ENCODE assay signal across 8 mouse cellular contexts in the genomic region with DNA sequence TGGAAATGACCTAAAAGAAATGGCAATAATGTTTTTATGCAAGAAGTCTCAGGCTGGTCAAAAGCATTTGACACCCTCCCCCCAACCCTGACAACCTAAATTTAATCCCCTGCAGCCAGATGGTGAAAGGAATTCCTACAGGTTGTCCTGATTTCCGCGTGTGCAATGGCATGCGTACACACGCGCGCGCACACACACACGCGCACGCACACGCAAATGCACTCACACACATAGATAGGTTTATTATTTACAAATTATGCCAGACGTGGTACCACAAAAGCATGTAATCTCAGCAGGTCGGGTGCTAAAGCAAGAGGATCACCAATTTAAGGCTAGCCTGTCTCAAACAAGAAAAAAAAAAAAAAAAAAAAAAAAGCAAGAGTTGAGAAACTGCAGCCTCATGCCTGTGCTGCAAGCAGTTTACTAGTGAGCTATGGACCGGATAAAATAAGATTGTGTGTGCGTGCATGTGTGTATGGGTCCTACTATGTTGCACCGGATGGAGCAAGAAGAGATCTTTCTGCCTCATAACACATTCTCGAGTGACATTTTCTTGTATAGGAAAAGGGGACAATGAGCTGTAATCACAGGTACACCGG. TPM values are rescaled to one million over a fixed set of nuclear protein-coding genes. Genes with fewer than 3 reads are reported as not detected.
DNase-seq lines count a peak whose midpoint lies in the region; ATAC-seq and TF ChIP-seq lines count a peak whose summit lies in the region.

No protein-coding gene starts in this region.

- no peaks in the 10 kb centered on the region for H3K27me3 ChIP-seq in kidney, adult 2 months (replicated peaks; ENCODE audit: control insufficient read depth, insufficient read depth, low read length)
- no peaks in the 10 kb centered on the region for H3K27me3 ChIP-seq in G1E (ENCODE audit: insufficient read depth, low read length)
- H3K27me3 ChIP-seq in hindbrain, embryonic 15.5 days, result no peaks in the 10 kb centered on the region
- H3K27me3 ChIP-seq in lung, embryonic 16.5 days (ENCODE audit: control insufficient read depth, insufficient read depth, low read depth, low read length), result no peaks in the 10 kb centered on the region
- H3K27me3 ChIP-seq in stomach, embryonic 14.5 days (ENCODE audit: control insufficient read depth, insufficient read depth, low read length), result no peaks in the 10 kb centered on the region

- ATAC-seq in G1E (ENCODE audit: extremely low read depth, insufficient number of reproducible peaks, low FRiP score, poor library complexity, severe bottlenecking), result peak; percentile 30; the same call in 1 of the 2 replicates
- ATAC-seq in hindbrain, embryonic 15.5 days (ENCODE audit: low FRiP score, low read depth), result peak; percentile 72
- peak; percentile 73 for ATAC-seq in lung, embryonic 16.5 days (ENCODE audit: low read depth)
- ATAC-seq in stomach, embryonic 14.5 days (ENCODE audit: insufficient number of reproducible peaks, insufficient read depth, low FRiP score, low read depth), result no peak

- DNase-seq in kidney, adult 2 months, result peak; percentile 9
- no peak for DNase-seq in kidney, adult 18-20 months
- DNase-seq in G1E (ENCODE audit: low spot score), result no peak
- DNase-seq in embryo, embryonic 11.5 days (ENCODE audit: low read depth, low spot score), result peak; percentile 3
- DNase-seq in thymus, postnatal 0 days (ENCODE audit: low spot score), result no peak

- peak overlapping the region; percentile 29; the same call in 1 of the 2 replicates for H3K27ac ChIP-seq in kidney, adult 2 months (ENCODE audit: insufficient read depth, low read depth, low read length)
- peak overlapping the region; percentile 75 for H3K27ac ChIP-seq in hindbrain, embryonic 15.5 days (replicated peaks)
- peak overlapping the region; percentile 83 for H3K27ac ChIP-seq in lung, embryonic 16.5 days (ENCODE audit: low read length)
- peak overlapping the region; percentile 39; the same call in 1 of the 2 replicates for H3K27ac ChIP-seq in stomach, embryonic 14.5 days (ENCODE audit: low read length)

- H3K9ac ChIP-seq in hindbrain, embryonic 15.5 days, result peak overlapping the region; percentile 31
- H3K9ac ChIP-seq in lung, embryonic 16.5 days (ENCODE audit: low read length), result peak overlapping the region; percentile 69
- 0 out of 2 replicates have a peak overlapping the region, but pooled peaks have one; percentile 18 for H3K9ac ChIP-seq in stomach, embryonic 14.5 days (replicated peaks; ENCODE audit: low read depth, low read length)

- no peaks in the 10 kb centered on the region for H3K9me3 ChIP-seq in G1E (replicated peaks)
- no peaks in the 10 kb centered on the region for H3K9me3 ChIP-seq in hindbrain, embryonic 15.5 days
- H3K9me3 ChIP-seq in lung, embryonic 16.5 days (ENCODE audit: control insufficient read depth, low read length), result no peaks in the 10 kb centered on the region
- no peaks in the 10 kb centered on the region for H3K9me3 ChIP-seq in stomach, embryonic 14.5 days (ENCODE audit: control insufficient read depth, low read depth, low read length)

- peak overlapping the region; percentile 65 for H3K4me2 ChIP-seq in hindbrain, embryonic 15.5 days
- H3K4me2 ChIP-seq in lung, embryonic 16.5 days (ENCODE audit: low read depth, low read length), result peak overlapping the region; percentile 69
- peak overlapping the region; percentile 43 for H3K4me2 ChIP-seq in stomach, embryonic 14.5 days (replicated peaks; ENCODE audit: low read depth, low read length)

- H3K4me1 ChIP-seq in kidney, adult 2 months (ENCODE audit: control insufficient read depth, insufficient read depth, low read length), result no peaks in the 10 kb centered on the region
- H3K4me1 ChIP-seq in G1E (ENCODE audit: insufficient read depth, low read depth, low read length), result peaks cover 9% of the 10 kb centered on the region; the same call in 1 of the 2 replicates
- peaks cover 11% of the 10 kb centered on the region; the same call in 1 of the 2 replicates for H3K4me1 ChIP-seq in hindbrain, embryonic 15.5 days (replicated peaks)
- peaks cover 5% of the 10 kb centered on the region; the same call in 1 of the 2 replicates for H3K4me1 ChIP-seq in lung, embryonic 16.5 days (replicated peaks; ENCODE audit: control insufficient read depth, insufficient read depth, low read length)
- no peaks in the 10 kb centered on the region for H3K4me1 ChIP-seq in stomach, embryonic 14.5 days (ENCODE audit: control insufficient read depth, insufficient read depth, low read length)

- H3K36me3 ChIP-seq in kidney, adult 2 months (ENCODE audit: control insufficient read depth, insufficient read depth, low read length), result no peaks in the 10 kb centered on the region
- H3K36me3 ChIP-seq in G1E (replicated peaks), result peaks cover 16% of the 10 kb centered on the region
- no peaks in the 10 kb centered on the region for H3K36me3 ChIP-seq in hindbrain, embryonic 15.5 days
- no peaks in the 10 kb centered on the region; the same call in 1 of the 2 replicates for H3K36me3 ChIP-seq in lung, embryonic 16.5 days (ENCODE audit: control insufficient read depth, insufficient read depth, low read length)
- H3K36me3 ChIP-seq in stomach, embryonic 14.5 days (ENCODE audit: control insufficient read depth, insufficient read depth, low read length), result no peaks in the 10 kb centered on the region

- 2% methylated on average over 18 of the region's 18 CpGs for WGBS in kidney, adult 2 months
- 26% methylated on average over 18 of the region's 18 CpGs for WGBS in hindbrain, embryonic 15.5 days
- WGBS in lung, embryonic 16.5 days, result 18% methylated on average over 18 of the region's 18 CpGs
- WGBS in stomach, embryonic 14.5 days, result 16% methylated on average over 18 of the region's 18 CpGs

- TF ChIP-seq CTCF in kidney, adult 2 months (conservative IDR thresholded peaks at IDR 0.05; ENCODE audit: insufficient read depth, insufficient read length, low read depth, low read length), result no peak
- no peak for TF ChIP-seq CTCF in G1E (IDR thresholded peaks at IDR 0.05; ENCODE audit: low read depth, low read length)

- H3K4me3 ChIP-seq in kidney, adult 2 months (ENCODE audit: insufficient read depth, low read depth, low read length), result peak overlapping the region; percentile 54
- H3K4me3 ChIP-seq in G1E (ENCODE audit: low read depth, low read length), result peak overlapping the region; percentile 72
- H3K4me3 ChIP-seq in hindbrain, embryonic 15.5 days, result peak overlapping the region; percentile 50
- peak overlapping the region; percentile 65 for H3K4me3 ChIP-seq in lung, embryonic 16.5 days (ENCODE audit: low read length)
- H3K4me3 ChIP-seq in stomach, embryonic 14.5 days (ENCODE audit: low read depth, low read length), result peak overlapping the region; percentile 44

- TF ChIP-seq POLR2A in kidney, adult 2 months (IDR thresholded peaks at IDR 0.05; ENCODE audit: low read depth, low read length), result no peak

RNA-seq across cellular contexts. Expression of gene Utp14a, which starts 0.7 kb away (rescaled TPM):
- 1.6 and 2.4 TPM in 2 replicates for polyA plus RNA-seq in kidney, adult 2 months (2012; rRNA removed)
- total RNA-seq in G1E (2014; fragmentation: Nextera tagmentation), result 68.7 and 74.0 TPM in 2 replicates
- 94.0 and 113 TPM in 2 replicates for total RNA-seq in G1E (2017)
- 10.3 and 15.2 TPM in 2 replicates for polyA plus RNA-seq in G1E (2012)
- polyA plus RNA-seq in hindbrain, embryonic 15.5 days (2015; fragmentation: Nextera tagmentation; extraction: Ambion mirVana), result 13.5 and 14.2 TPM in 2 replicates
- 14.0 and 15.3 TPM in 2 replicates for polyA plus RNA-seq in lung, embryonic 16.5 days (2015; fragmentation: Nextera tagmentation; extraction: Ambion mirVana)
- 16.3 and 20.1 TPM in 2 replicates for polyA plus RNA-seq in stomach, embryonic 14.5 days (2014; fragmentation: Nextera tagmentation; extraction: Ambion mirVana)
- 26.8 and 27.3 TPM in 2 replicates for polyA plus RNA-seq in thymus, postnatal 0 days (2015; fragmentation: Nextera tagmentation; extraction: Ambion mirVana)

RNA-seq across cellular contexts. Expression of gene Zdhhc9, which starts 47.3 kb away (rescaled TPM):
- polyA plus RNA-seq in kidney, adult 2 months (2012; rRNA removed), result 75.7 and 77.0 TPM in 2 replicates
- total RNA-seq in G1E (2014; fragmentation: Nextera tagmentation) (205 and 206 TPM in 2 replicates), G1E (2017) (25.3 and 31.0 TPM in 2 replicates)
- polyA plus RNA-seq in G1E (2012), result 15.5 and 18.3 TPM in 2 replicates
- 9.4 and 10.1 TPM in 2 replicates for polyA plus RNA-seq in hindbrain, embryonic 15.5 days (2015; fragmentation: Nextera tagmentation; extraction: Ambion mirVana)
- polyA plus RNA-seq in lung, embryonic 16.5 days (2015; fragmentation: Nextera tagmentation; extraction: Ambion mirVana), result 2.9 and 4.2 TPM in 2 replicates
- 7.1 and 8.2 TPM in 2 replicates for polyA plus RNA-seq in stomach, embryonic 14.5 days (2014; fragmentation: Nextera tagmentation; extraction: Ambion mirVana)
- polyA plus RNA-seq in thymus, postnatal 0 days (2015; fragmentation: Nextera tagmentation; extraction: Ambion mirVana), result 3.0 and 4.1 TPM in 2 replicates

Comparison
In these comparisons a context has a peak if more than half of its experiments do, and no peak if none do; other contexts are left out.
1. DNase-seq: peak in kidney, adult 2 months (single experiment) and embryo, embryonic 11.5 days (single experiment); none in kidney, adult 18-20 months (single experiment), G1E (single experiment) and thymus, postnatal 0 days (single experiment).
2. H3K27ac ChIP-seq: peak in every context shown above with its lines; median percentile 83 in lung, embryonic 16.5 days; 75 in hindbrain, embryonic 15.5 days; 39 in stomach, embryonic 14.5 days; 29 in kidney, adult 2 months.
3. H3K9ac ChIP-seq: peak in every context shown above with its lines; median percentile 69 in lung, embryonic 16.5 days; 31 in hindbrain, embryonic 15.5 days; 18 in stomach, embryonic 14.5 days.
4. Peak in every context shown above with its lines, with median percentiles within 50 percentile points of each other: H3K4me3 ChIP-seq and H3K4me2 ChIP-seq.